9 mouse cellular contexts compared by ENCODE assay signal in the genomic region with DNA sequence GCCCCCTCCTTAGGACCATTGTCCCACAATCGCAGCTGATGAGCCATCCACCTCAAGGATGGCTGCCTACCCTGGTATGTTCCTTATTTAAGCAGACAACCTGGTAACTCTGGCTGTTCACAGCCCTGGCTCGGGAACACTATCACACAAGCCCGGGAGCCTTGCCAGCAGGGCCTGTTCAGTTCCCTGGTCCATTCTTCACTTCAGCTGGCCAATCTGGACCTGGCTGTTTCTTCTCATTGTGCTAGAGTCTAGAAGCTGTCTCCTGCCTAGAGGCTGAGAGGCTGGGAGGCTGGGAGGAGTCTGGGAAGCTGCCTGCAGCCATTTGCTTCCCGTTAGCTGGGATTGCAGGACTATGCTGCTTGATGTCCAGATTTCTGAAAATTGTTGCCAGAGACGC. TPM values are rescaled to one million over a fixed set of nuclear protein-coding genes. Genes with fewer than 3 reads are reported as not detected.
DNase-seq lines count a peak whose midpoint lies in the region; ATAC-seq and TF ChIP-seq lines count a peak whose summit lies in the region.
"Had no signal": no experiment of that assay in that cellular context is flagged by ENCODE, and none has a peak within 500 bp of the region (broad histone marks: within the 10 kb centered on the region; RNA-seq: fewer than 3 reads in every experiment).

No protein-coding gene starts in this region.

- no peaks in the 10 kb centered on the region for H3K36me3 ChIP-seq in midbrain, postnatal 0 days (ENCODE audit: insufficient read depth, low read length)
- H3K36me3 ChIP-seq in midbrain, embryonic 15.5 days (replicated peaks) = no peaks in the 10 kb centered on the region

- H3K9me3 ChIP-seq in midbrain, postnatal 0 days (ENCODE audit: low read length) = no peaks in the 10 kb centered on the region
- H3K9me3 ChIP-seq in midbrain, embryonic 15.5 days = no peaks in the 10 kb centered on the region
- H3K9me3 ChIP-seq: G1E had no signal

- no peaks in the 10 kb centered on the region for H3K27me3 ChIP-seq in midbrain, postnatal 0 days (ENCODE audit: insufficient read depth, low read length)
- H3K27me3 ChIP-seq in midbrain, embryonic 15.5 days (replicated peaks) = no peaks in the 10 kb centered on the region

- H3K27ac ChIP-seq in midbrain, postnatal 0 days (ENCODE audit: low read depth, low read length) = no peak overlapping the region
- no peak overlapping the region for H3K27ac ChIP-seq in midbrain, embryonic 15.5 days

- no peak for ATAC-seq in midbrain, postnatal 0 days (ENCODE audit: low FRiP score)
- no peak for ATAC-seq in midbrain, embryonic 15.5 days (replicated peaks)

- peak; percentile 28 for DNase-seq in midbrain, postnatal 0 days (ENCODE audit: low spot score)
- peak; percentile 83 for DNase-seq in cerebellum, adult 9-10 months
- DNase-seq in gastrocnemius, postnatal 36 days = peak; percentile 53 to 69
- DNase-seq in layer of hippocampus, postnatal 14 days (ENCODE audit: low spot score in 2 of 2) = peak; percentile 41 to 55
- no peak for DNase-seq in retina, postnatal 1 day
- DNase-seq in lung, adult 18-20 months = no peak
- DNase-seq: lung, postnatal 36 days had no signal

- no peak overlapping the region for H3K4me2 ChIP-seq in midbrain, postnatal 0 days (ENCODE audit: low read depth, low read length, poor library complexity, severe bottlenecking)
- H3K4me2 ChIP-seq in midbrain, embryonic 15.5 days = no peak overlapping the region

- H3K4me3 ChIP-seq in midbrain, postnatal 0 days (ENCODE audit: low read depth, low read length) = no peak overlapping the region
- H3K4me3 ChIP-seq in midbrain, embryonic 15.5 days = no peak overlapping the region

- 72% methylated on average over 5 of the region's 5 CpGs for WGBS in midbrain, postnatal 0 days
- WGBS in midbrain, embryonic 15.5 days = 72% methylated on average over 5 of the region's 5 CpGs

- TF ChIP-seq CTCF in midbrain, postnatal 0 days (IDR thresholded peaks at IDR 0.05) = no peak

- H3K4me1 ChIP-seq in midbrain, postnatal 0 days (ENCODE audit: insufficient read depth, low read length) = no peaks in the 10 kb centered on the region
- H3K4me1 ChIP-seq in midbrain, embryonic 15.5 days = no peaks in the 10 kb centered on the region; the same call in 1 of the 2 replicates

- intact Hi-C loops in gastrocnemius, postnatal 36 days (cut with DNase I) = no loop called here

- no peak overlapping the region for H3K9ac ChIP-seq in midbrain, postnatal 0 days (replicated peaks; ENCODE audit: low read length, poor library complexity, severe bottlenecking)
- no peak overlapping the region for H3K9ac ChIP-seq in midbrain, embryonic 15.5 days

RNA-seq across cellular contexts. Expression of a gene that starts 28.9 kb away (rescaled TPM):
- 0.11 TPM in 1 of 2 replicates, not detected in the other for total RNA-seq in midbrain, postnatal 0 days (2014; rRNA removed)
- polyA plus RNA-seq in midbrain, postnatal 0 days (2015; fragmentation: Nextera tagmentation; extraction: Ambion mirVana) = 0.05 TPM in 1 of 2 replicates, not detected in the other
- polyA plus RNA-seq in midbrain, embryonic 15.5 days (2015; fragmentation: Nextera tagmentation; extraction: Ambion mirVana) = 0.06 and 0.08 TPM in 2 replicates
- under 1 TPM; 0.12 to 0.26 TPM for total RNA-seq in gastrocnemius, postnatal 36 days (2021)
- under 1 TPM; 0.14 to 0.30 TPM for total RNA-seq in layer of hippocampus, postnatal 14 days (2021)
- polyA plus RNA-seq: G1E had no signal

Comparison
In these comparisons a context has a peak if more than half of its experiments do, and no peak if none do; other contexts are left out.
1. DNase-seq: peak in midbrain, postnatal 0 days (single experiment), cerebellum, adult 9-10 months (single experiment), gastrocnemius, postnatal 36 days (2 of 2) and layer of hippocampus, postnatal 14 days (2 of 2); none in retina, postnatal 1 day (single experiment) and lung, adult 18-20 months (0 of 2).